Mouse (Mus musculus): ENCODE results near the gene Mycbp2. TPM values are rescaled to one million over a fixed set of nuclear protein-coding genes. Genes with fewer than 3 reads are reported as not detected.

Mycbp2 gene
- polyA plus RNA-seq, 1 experiment: 4.9 TPM

GRCm38 (mm10) chr14:103065294-103066167, 281.1 kb downstream of the Mycbp2 start:
- no peak overlapping the region for H3K4me3 ChIP-seq (ENCODE audit: low read depth, low read length)
- peaks cover 5% of the 10 kb centered on the region for H3K4me1 ChIP-seq (ENCODE audit: control insufficient read depth, insufficient read depth, insufficient read length, low read length)
- no peaks in the 10 kb centered on the region for H3K36me3 ChIP-seq (ENCODE audit: control insufficient read depth, insufficient read depth, low read length)
- TF ChIP-seq CTCF (IDR thresholded peaks at IDR 0.05; ENCODE audit: extremely low read depth, insufficient read length, insufficient replicate concordance, low read depth, low read length) (peak; percentile 68; the same call in 1 of the 2 replicates), POLR2A (IDR thresholded peaks at IDR 0.05; ENCODE audit: low read depth, low read length) (no peak)
- H3K27ac ChIP-seq (ENCODE audit: insufficient read depth, low read depth, low read length): no peak overlapping the region
- 4% methylated on average over 10 of the region's 10 CpGs for WGBS
- no peaks in the 10 kb centered on the region for H3K27me3 ChIP-seq (ENCODE audit: control insufficient read depth, insufficient read depth, low read length)

Other genes with a start within 250 kb of the Mycbp2 start
- gene Fbxl3, start 247.2 kb downstream of the Mycbp2 start, polyA plus RNA-seq (2012; rRNA removed): 28.2 and 79.8 TPM in 2 replicates
- not detected in 2 replicates for gene Scel, start 166.5 kb upstream of the Mycbp2 start, polyA plus RNA-seq (2012; rRNA removed)

All from small intestine, adult 2 months (tissue).